Mouse (Mus musculus) central nervous system, embryonic 18 days (tissue): ENCODE results near the gene Tbkbp1. TPM values are rescaled to one million over a fixed set of nuclear protein-coding genes. Genes with fewer than 3 reads are reported as not detected.

Experiments used
- polyA plus RNA-seq: library from polyadenylated mRNA; depleted of rRNA; stranded (reverse); fragments of >200 nt; gene quantifications from 2 replicates; pipeline ENCODE4 v1.2.3, GENCODE M21; 2012; rRNA removed

The Tbkbp1 gene
- polyA plus RNA-seq = 56.0 and 57.9 TPM in 2 replicates

DNA sequence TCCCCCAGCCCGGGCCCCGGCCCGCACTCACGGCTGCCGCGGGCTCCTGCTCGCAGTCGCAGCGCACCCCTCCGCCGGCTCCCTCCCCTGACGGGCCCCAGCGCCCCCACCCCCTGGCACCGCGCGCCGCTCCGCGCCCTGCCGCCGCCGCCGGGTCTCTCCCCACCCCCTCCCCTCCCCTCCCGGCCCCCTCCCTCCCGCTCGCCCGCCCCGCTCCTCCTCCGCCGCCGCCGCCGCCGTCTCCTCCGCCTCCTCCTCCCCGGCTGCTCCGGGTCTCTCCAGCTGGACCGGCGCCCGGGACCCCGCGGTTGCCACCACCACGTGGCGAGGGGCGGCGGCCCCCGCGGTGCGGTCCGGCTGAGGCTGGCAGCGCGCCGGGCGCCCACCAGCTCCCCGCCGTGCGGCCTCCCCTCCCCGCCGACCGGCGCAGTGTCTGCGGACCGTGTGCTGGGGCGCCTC, at the start of gene Tbkbp1:
TSS of gene Tbkbp1 (minus strand) at position 153 of the 459 bp plus-strand sequence.

DNA sequence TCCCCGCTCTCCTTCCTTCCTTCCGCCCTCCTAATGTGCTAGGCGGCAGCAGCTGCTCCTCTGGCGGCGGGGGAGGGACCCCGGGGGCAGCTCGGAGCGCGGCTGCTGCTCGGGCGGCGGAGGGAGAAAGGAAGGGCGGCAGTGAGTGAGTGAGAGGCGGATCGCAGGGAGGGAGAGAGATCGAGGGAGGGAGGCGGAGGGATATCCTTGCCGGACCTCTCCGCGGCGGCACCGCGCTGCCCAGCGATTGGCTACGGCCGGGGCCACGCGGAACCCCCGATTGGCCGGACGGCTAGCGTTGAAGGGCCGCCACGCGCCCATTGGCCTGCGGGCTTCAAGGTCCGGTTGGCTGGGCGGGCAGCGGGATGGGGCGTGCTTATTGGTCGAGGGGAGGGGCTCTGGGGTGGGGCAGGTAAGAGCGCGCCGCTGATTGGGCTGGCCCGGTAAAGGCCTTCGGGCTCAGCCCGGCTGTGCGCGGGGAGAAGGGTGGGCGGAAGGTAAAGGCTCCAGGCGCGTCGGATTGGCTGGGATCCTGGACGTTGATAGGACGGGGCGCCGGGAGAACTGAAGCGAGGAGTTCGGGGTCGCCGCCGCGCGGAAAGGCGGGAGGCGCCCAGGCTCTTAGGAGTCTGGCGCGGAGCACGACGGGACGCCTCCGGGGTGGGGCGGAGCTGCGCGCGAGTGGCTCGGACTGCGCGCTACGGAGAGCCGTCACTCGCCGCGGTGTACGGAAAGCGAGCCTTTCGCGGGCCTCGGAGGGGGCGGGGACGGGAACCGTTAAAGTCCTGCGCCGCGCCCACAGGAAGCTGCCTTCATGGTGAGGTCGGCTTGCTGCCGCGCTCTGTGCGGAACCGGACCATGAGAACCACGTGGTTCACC, 36.7 kb upstream of the Tbkbp1 start, which contains the start of gene Kpnb1:
TSS of gene Kpnb1 (minus strand) at position 118 of the 879 bp plus-strand sequence.

DNA sequence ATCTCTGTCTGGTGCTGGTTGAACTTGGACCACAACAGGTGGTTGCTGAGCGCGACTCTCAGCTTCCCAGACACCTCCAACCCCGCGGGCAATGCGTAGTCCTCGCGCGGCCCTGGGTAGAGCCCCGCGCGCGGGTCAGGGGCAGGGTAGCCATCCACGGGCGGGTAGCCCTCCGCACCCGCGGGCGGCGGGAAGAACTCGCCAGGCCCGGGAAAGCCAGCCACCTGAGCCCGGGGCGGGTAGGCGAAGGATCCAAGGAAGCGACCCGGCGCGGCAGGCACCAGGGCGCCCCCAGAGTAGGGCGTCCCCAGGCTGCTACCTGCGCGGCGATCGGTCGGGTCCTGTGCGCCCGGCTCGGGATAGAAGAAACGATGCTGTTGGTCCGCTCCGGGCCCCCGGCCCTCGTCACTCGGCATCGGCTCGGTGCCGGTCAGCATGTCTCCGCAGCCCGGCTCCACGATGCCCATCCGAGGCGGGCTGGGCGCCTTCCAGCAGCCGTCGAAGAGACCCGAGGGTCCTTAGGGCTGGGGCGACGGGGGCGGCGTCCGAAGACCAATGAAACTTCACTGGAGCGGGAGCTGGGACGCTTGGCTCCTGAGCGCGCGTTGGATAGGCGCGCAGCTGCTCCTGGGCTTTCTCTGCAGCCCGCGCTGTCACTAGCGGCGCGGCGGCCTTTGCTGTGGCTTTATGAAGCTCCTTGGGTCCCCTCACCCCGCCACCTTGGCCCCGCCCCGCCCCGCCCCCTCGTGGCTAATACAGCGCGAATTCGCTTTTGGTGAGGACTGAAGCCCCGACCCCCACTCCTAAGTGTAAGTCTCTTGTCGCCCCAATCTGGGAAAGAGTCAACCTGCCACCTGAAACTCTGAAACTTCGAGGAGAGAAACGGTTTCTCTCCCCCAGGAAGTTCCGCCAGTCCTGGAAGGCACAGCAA, 36.4 kb downstream of the Tbkbp1 start, which contains the start of gene Tbx21:
TSS of gene Tbx21 (minus strand) at position 661 of the 931 bp plus-strand sequence.

Other genes starting within 250 kb of the Tbkbp1 start
- 68.0 and 72.3 TPM in 2 replicates for gene Cdk5rap3, start 235.0 kb downstream of the Tbkbp1 start, polyA plus RNA-seq
- 0.08 TPM in 1 of 2 replicates, not detected in the other for gene Prr15l, start 223.4 kb downstream of the Tbkbp1 start, polyA plus RNA-seq
- 15.3 and 15.4 TPM in 2 replicates for gene Pnpo, start 207.5 kb downstream of the Tbkbp1 start, polyA plus RNA-seq
- 6.9 and 8.5 TPM in 2 replicates for gene Sp2, start 168.5 kb downstream of the Tbkbp1 start, polyA plus RNA-seq
- 0.78 and 0.79 TPM in 2 replicates for gene Sp6, start 138.1 kb downstream of the Tbkbp1 start, polyA plus RNA-seq
- 11.7 and 12.0 TPM in 2 replicates for gene Scrn2, start 121.6 kb downstream of the Tbkbp1 start, polyA plus RNA-seq
- gene Lrrc46, start 110.1 kb downstream of the Tbkbp1 start, polyA plus RNA-seq = 1.9 and 2.1 TPM in 2 replicates
- gene Mrpl10, start 109.9 kb downstream of the Tbkbp1 start, polyA plus RNA-seq = 55.0 and 58.4 TPM in 2 replicates
- gene Osbpl7, start 100.9 kb downstream of the Tbkbp1 start, polyA plus RNA-seq = 13.8 TPM in 2 replicates
- gene Tbx21, start 36.2 kb downstream of the Tbkbp1 start, polyA plus RNA-seq = 0.55 and 0.73 TPM in 2 replicates
- gene Kpnb1, start 36.4 kb upstream of the Tbkbp1 start, polyA plus RNA-seq = 92.2 and 97.5 TPM in 2 replicates
- gene Npepps, start 129.1 kb upstream of the Tbkbp1 start, polyA plus RNA-seq = 110 and 113 TPM in 2 replicates
- 26.2 and 26.3 TPM in 2 replicates for gene Mrpl45, start 164.2 kb upstream of the Tbkbp1 start, polyA plus RNA-seq
- gene Gpr179, start 200.6 kb upstream of the Tbkbp1 start, polyA plus RNA-seq = 0.25 and 0.34 TPM in 2 replicates
- gene Socs7, start 211.1 kb upstream of the Tbkbp1 start, polyA plus RNA-seq = 35.7 and 37.6 TPM in 2 replicates